Mouse (Mus musculus) liver, postnatal 0 days (tissue): ENCODE measurements around the gene Prnd.

Experiments
- CTCF ChIP-seq: sonication (generic); IDR thresholded peaks from 2 replicates; pipeline ENCODE4 v1.5.1; 2016; ENCODE audit warnings: antibody characterized with exemption, low read depth
- EP300 ChIP-seq: IDR thresholded peaks from 2 replicates; pipeline ENCODE4 v1.6.1; 2016; ENCODE audit warnings: antibody characterized with exemption, low read depth, mild to moderate bottlenecking

DNA sequence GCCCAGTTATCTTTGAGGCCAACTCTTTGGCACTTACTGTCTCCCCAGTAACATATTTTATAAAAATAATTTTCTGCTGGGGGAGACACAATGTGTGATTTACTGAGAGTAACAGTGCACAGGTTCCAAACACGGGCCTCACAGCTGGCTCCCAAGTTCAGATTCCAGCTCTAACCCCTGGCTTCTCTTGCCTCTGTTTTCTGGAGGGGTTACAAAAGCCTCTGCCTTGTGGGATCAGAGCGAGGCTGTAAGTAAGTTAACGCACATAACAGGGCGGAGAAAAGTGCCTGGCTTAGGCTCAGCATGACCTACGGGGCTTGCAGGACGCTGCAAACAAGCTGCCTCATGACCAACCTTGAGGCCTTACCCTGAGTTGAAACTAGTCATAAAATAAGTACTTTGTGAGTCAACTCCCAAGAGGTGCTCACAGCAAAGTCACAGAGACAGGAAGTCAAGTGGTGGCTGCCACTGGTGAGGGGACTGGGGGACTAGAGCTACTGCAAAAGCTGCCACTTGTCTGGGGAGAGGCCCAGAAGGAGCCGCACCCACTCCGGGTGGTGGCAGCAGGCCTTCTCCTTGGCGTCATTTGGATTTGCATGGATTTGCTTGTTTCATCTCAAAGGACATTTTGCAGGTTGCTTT lies 54.0 kb downstream of the Prnd start:
- TF ChIP-seq CTCF: no peak
- no peak for TF ChIP-seq EP300
